ENCODE assay signal across 10 mouse cellular contexts in genomic region chr2:76690436-76691204, GRCm38 (mm10). TPM values are rescaled to one million over a fixed set of nuclear protein-coding genes. Genes with fewer than 3 reads are reported as not detected.
DNase-seq lines count a peak whose midpoint lies in the region; ATAC-seq and TF ChIP-seq lines count a peak whose summit lies in the region.
"Had no signal": no experiment of that assay in that cellular context is flagged by ENCODE, and none has a peak within 500 bp of the region (broad histone marks: within the 10 kb centered on the region; RNA-seq: fewer than 3 reads in every experiment).

No protein-coding gene starts in this region.

- H3K4me2 ChIP-seq in liver, postnatal 0 days (ENCODE audit: low read depth, low read length): no peak overlapping the region
- H3K4me2 ChIP-seq: embryonic facial prominence, embryonic 15.5 days had no signal

- TF ChIP-seq EP300 in liver, postnatal 0 days (IDR thresholded peaks at IDR 0.05; ENCODE audit: low read depth): peak; percentile 39; the same call in 1 of the 2 replicates

- intact Hi-C loops in heart, postnatal 14 days (cut with DNase I): no loop called here
- intact Hi-C loops in left cerebral cortex, postnatal 4 days (cut with DNase I): no loop called here

- H3K4me1 ChIP-seq in liver, postnatal 0 days (ENCODE audit: insufficient read depth): no peaks in the 10 kb centered on the region
- no peaks in the 10 kb centered on the region for H3K4me1 ChIP-seq in forebrain, embryonic 10.5 days
- H3K4me1 ChIP-seq: embryonic facial prominence, embryonic 15.5 days had no signal

- peak; percentile 37 for DNase-seq in urinary bladder, postnatal 14 days (ENCODE audit: low spot score)
- no peak for DNase-seq in urinary bladder, postnatal 25 days (ENCODE audit: low spot score)
- peak; percentile 65 to 80 for DNase-seq in heart, postnatal 14 days
- DNase-seq in liver, postnatal 0 days: peak; percentile 54
- no peak for DNase-seq in left cerebral cortex, postnatal 4 days
- no peak for DNase-seq in forebrain, embryonic 10.5 days (ENCODE audit: extremely low spot score, low spot score)
- DNase-seq in spleen, adult 12 weeks (ENCODE audit: low spot score): no peak
- no peak for DNase-seq in urinary bladder, adult 2 months (ENCODE audit: low spot score)
- DNase-seq: right cerebral cortex, postnatal 25 days had no signal

- peaks cover 52% of the 10 kb centered on the region for H3K36me3 ChIP-seq in liver, postnatal 0 days (replicated peaks; ENCODE audit: insufficient read depth, low read length)
- H3K36me3 ChIP-seq in forebrain, embryonic 10.5 days (replicated peaks): peaks cover 93% of the 10 kb centered on the region

- peak; percentile 49; the same call in 1 of the 2 replicates for ATAC-seq in liver, postnatal 0 days

- 57% methylated on average over 12 of the region's 12 CpGs for WGBS in liver, postnatal 0 days (ENCODE audit: insufficient replicate concordance)
- 88% methylated on average over 12 of the region's 12 CpGs for WGBS in forebrain, embryonic 10.5 days

- H3K27me3 ChIP-seq in liver, postnatal 0 days (ENCODE audit: insufficient read depth, low read length): no peaks in the 10 kb centered on the region
- H3K27me3 ChIP-seq in forebrain, embryonic 10.5 days (ENCODE audit: poor library complexity, severe bottlenecking): no peaks in the 10 kb centered on the region
- H3K27me3 ChIP-seq: embryonic facial prominence, embryonic 15.5 days had no signal

- no peaks in the 10 kb centered on the region for H3K9me3 ChIP-seq in liver, postnatal 0 days (ENCODE audit: low read length)
- no peaks in the 10 kb centered on the region for H3K9me3 ChIP-seq in forebrain, embryonic 10.5 days
- H3K9me3 ChIP-seq: embryonic facial prominence, embryonic 15.5 days had no signal

- no peak overlapping the region for H3K27ac ChIP-seq in liver, postnatal 0 days (ENCODE audit: low read depth)
- H3K27ac ChIP-seq in forebrain, embryonic 10.5 days: no peak overlapping the region
- H3K27ac ChIP-seq: embryonic facial prominence, embryonic 15.5 days had no signal

- no peak overlapping the region for H3K4me3 ChIP-seq in liver, postnatal 0 days (ENCODE audit: low read depth, low read length)
- no peak overlapping the region for H3K4me3 ChIP-seq in forebrain, embryonic 10.5 days
- H3K4me3 ChIP-seq: embryonic facial prominence, embryonic 15.5 days had no signal

- H3K9ac ChIP-seq in liver, postnatal 0 days (replicated peaks): no peak overlapping the region
- H3K9ac ChIP-seq: embryonic facial prominence, embryonic 15.5 days had no signal

- no peak for TF ChIP-seq CTCF in liver, postnatal 0 days (IDR thresholded peaks at IDR 0.05; ENCODE audit: low read depth)

RNA-seq across cellular contexts. Expression of gene Plekha3, which starts 15.5 kb away (rescaled TPM):
- total RNA-seq in heart, postnatal 14 days (2021): 10 to 100 TPM; 19.2 to 19.7 TPM
- 3.8 and 5.0 TPM in 2 replicates for polyA plus RNA-seq in liver, postnatal 0 days (2015; fragmentation: Nextera tagmentation; extraction: Ambion mirVana)
- 10 to 100 TPM; 21.2 to 23.5 TPM for total RNA-seq in left cerebral cortex, postnatal 4 days (2021)
- polyA plus RNA-seq in forebrain, embryonic 10.5 days (2016; fragmentation: Nextera tagmentation; extraction: Ambion mirVana): 5.6 and 6.2 TPM in 2 replicates
- 33.1 and 41.1 TPM in 2 replicates for polyA plus RNA-seq in urinary bladder, adult 2 months (2012; rRNA removed)

RNA-seq across cellular contexts. Expression of gene Fkbp7, which starts 17.7 kb away (rescaled TPM):
- 10 to 100 TPM; 23.6 to 23.7 TPM for total RNA-seq in heart, postnatal 14 days (2021)
- polyA plus RNA-seq in liver, postnatal 0 days (2015; fragmentation: Nextera tagmentation; extraction: Ambion mirVana): 6.5 and 7.9 TPM in 2 replicates
- total RNA-seq in left cerebral cortex, postnatal 4 days (2021): 1 to 10 TPM; 6.5 to 6.7 TPM
- polyA plus RNA-seq in forebrain, embryonic 10.5 days (2016; fragmentation: Nextera tagmentation; extraction: Ambion mirVana): 11.9 and 12.2 TPM in 2 replicates
- 109 and 114 TPM in 2 replicates for polyA plus RNA-seq in urinary bladder, adult 2 months (2012; rRNA removed)

RNA-seq across cellular contexts. Expression of gene Pjvk, which starts 42.3 kb away (rescaled TPM):
- total RNA-seq in heart, postnatal 14 days (2021): under 1 TPM in 1 of 2 experiments, not detected in 1; 0.27 TPM
- polyA plus RNA-seq in liver, postnatal 0 days (2015; fragmentation: Nextera tagmentation; extraction: Ambion mirVana): not detected in 2 replicates
- total RNA-seq in left cerebral cortex, postnatal 4 days (2021): under 1 TPM; 0.40 to 0.84 TPM
- polyA plus RNA-seq in forebrain, embryonic 10.5 days (2016; fragmentation: Nextera tagmentation; extraction: Ambion mirVana): 0.68 and 0.76 TPM in 2 replicates
- polyA plus RNA-seq in urinary bladder, adult 2 months (2012; rRNA removed): 0.09 and 0.10 TPM in 2 replicates

RNA-seq across cellular contexts. Expression of gene Prkra, which starts 42.8 kb away (rescaled TPM):
- total RNA-seq in heart, postnatal 14 days (2021): 10 to 100 TPM; 16.0 to 16.9 TPM
- 7.7 and 7.9 TPM in 2 replicates for polyA plus RNA-seq in liver, postnatal 0 days (2015; fragmentation: Nextera tagmentation; extraction: Ambion mirVana)
- total RNA-seq in left cerebral cortex, postnatal 4 days (2021): 10 to 100 TPM; 55.8 to 55.9 TPM
- polyA plus RNA-seq in forebrain, embryonic 10.5 days (2016; fragmentation: Nextera tagmentation; extraction: Ambion mirVana): 74.9 and 79.6 TPM in 2 replicates
- 36.5 and 40.3 TPM in 2 replicates for polyA plus RNA-seq in urinary bladder, adult 2 months (2012; rRNA removed)

Comparison
In these comparisons a context has a peak if more than half of its experiments do, and no peak if none do; other contexts are left out.
1. DNase-seq: peak in urinary bladder, postnatal 14 days (single experiment), heart, postnatal 14 days (2 of 2) and liver, postnatal 0 days (single experiment); none in urinary bladder, postnatal 25 days (single experiment), left cerebral cortex, postnatal 4 days (single experiment), forebrain, embryonic 10.5 days (single experiment), spleen, adult 12 weeks (single experiment) and urinary bladder, adult 2 months (single experiment).